Mouse (Mus musculus) stomach, postnatal 0 days (tissue): ENCODE results near the gene Thsd1. TPM values are rescaled to one million over a fixed set of nuclear protein-coding genes. Genes with fewer than 3 reads are reported as not detected.

Experiments used
- ATAC-seq: fragments of 200-750 bp; cut with Nextera tagmentation; 2 replicates; pipeline ENCODE4 v1.8.0; 2017; ENCODE audit not compliant: low FRiP score, low TSS enrichment
- DNase-seq: peaks from one replicate; pipeline ENCODE4 v3.0.0-alpha.2; 2016; ENCODE audit warnings: low spot score
- H3K27ac ChIP-seq: fragments of 300-500 bp; sonication (generic); replicated peaks from 2 replicates; pipeline ENCODE4 v1.5.1; 2014; ENCODE audit warnings: mild to moderate bottlenecking, control low read depth
- H3K27me3 ChIP-seq: fragments of 300-500 bp; sonication (generic); 2 replicates; pipeline ENCODE4 v1.6.1; 2014; ENCODE audit warnings: low read length; ENCODE audit not compliant: control insufficient read depth, insufficient read depth
- H3K36me3 ChIP-seq: fragments of 300-500 bp; sonication (generic); 2 replicates; pipeline ENCODE4 v1.6.1; 2014; ENCODE audit warnings: low read length, mixed read lengths; ENCODE audit not compliant: control insufficient read depth, insufficient read depth
- H3K4me1 ChIP-seq: fragments of 300-500 bp; sonication (generic); replicated peaks from 2 replicates; pipeline ENCODE4 v1.6.1; 2014; ENCODE audit warnings: antibody characterized with exemption; ENCODE audit not compliant: control insufficient read depth, insufficient read depth
- H3K4me2 ChIP-seq: fragments of 300-500 bp; sonication (generic); replicated peaks from 2 replicates; pipeline ENCODE4 v1.6.1; 2014; ENCODE audit warnings: low read depth, mild to moderate bottlenecking, control low read depth, moderate library complexity
- H3K4me3 ChIP-seq: fragments of 300-500 bp; sonication (generic); 2 replicates; pipeline ENCODE4 v1.5.1; 2014; ENCODE audit warnings: low read depth, low read length, control low read depth
- H3K9ac ChIP-seq: fragments of 300-500 bp; sonication (generic); 2 replicates; pipeline ENCODE4 v1.6.1; 2014; ENCODE audit warnings: mild to moderate bottlenecking, low read length, control low read depth, mixed read lengths
- H3K9me3 ChIP-seq: fragments of 300-500 bp; sonication (generic); 2 replicates; pipeline ENCODE4 v1.6.1; 2016; ENCODE audit warnings: low read length; ENCODE audit not compliant: control insufficient read depth
- CTCF ChIP-seq: IDR thresholded peaks from 2 replicates; pipeline ENCODE4 v1.5.1; 2016; ENCODE audit warnings: antibody characterized with exemption, low read depth, mild to moderate bottlenecking, moderate library complexity
- EP300 ChIP-seq: optimal IDR thresholded peaks from 2 replicates; pipeline ENCODE3; 2016; ENCODE audit warnings: antibody characterized with exemption
- WGBS: fragments of 180-500 bp; shearing (Covaris S2); extraction: QIAGEN DNeasy Blood & Tissue Kit; methylation state at CpG from one replicate; pipeline ENCODE4 v1.1.7; 2014; 5-methylcytosine and 5-hydroxymethylcytosine counted together
- polyA plus RNA-seq: library from polyadenylated mRNA; unstranded; fragments of >200 nt; fragmentation: Nextera tagmentation; extraction: Ambion mirVana; gene quantifications from 2 replicates; pipeline ENCODE4 v1.2.1, GENCODE M21; 2015

Gene Thsd1
- polyA plus RNA-seq, 1 experiment from 2014 or later, result 8.0 TPM

- no peaks in the 10 kb centered on the region for H3K4me1 ChIP-seq
- H3K27me3 ChIP-seq, result no peaks in the 10 kb centered on the region
- no peaks in the 10 kb centered on the region for H3K36me3 ChIP-seq
- DNase-seq, result no peak
- 81% methylated on average over 12 of the region's 12 CpGs for WGBS
- no peaks in the 10 kb centered on the region for H3K9me3 ChIP-seq
- H3K27ac ChIP-seq, result no peak overlapping the region
- TF ChIP-seq EP300 (no peak), CTCF (no peak)
- H3K4me3 ChIP-seq, result no peak overlapping the region
- no peak overlapping the region for H3K4me2 ChIP-seq
- ATAC-seq, result no peak
- no peak overlapping the region for H3K9ac ChIP-seq
These were observed 32.4 kb downstream of the Thsd1 start for GRCm38 (mm10) chr8:22259531-22259930.

- Histone ChIP-seq H3K4me1 (no peaks in the 10 kb centered on the region), H3K27me3 (no peaks in the 10 kb centered on the region), H3K4me2 (no peak overlapping the region), H3K9me3 (no peaks in the 10 kb centered on the region), H3K9ac (no peak overlapping the region), H3K27ac (no peak overlapping the region), H3K4me3 (no peak overlapping the region), H3K36me3 (no peaks in the 10 kb centered on the region)
- TF ChIP-seq EP300 (no peak), CTCF (no peak)
- DNase-seq, result no peak
- 18% methylated on average over 9 of the region's 9 CpGs for WGBS
- ATAC-seq, result peak; percentile 30
These were observed 33.1 kb downstream of the Thsd1 start for GRCm38 (mm10) chr8:22260091-22260722.

GRCm38 (mm10) chr8:22262267-22262666, 35.2 kb downstream of the Thsd1 start:
- Histone ChIP-seq H3K9ac (no peak overlapping the region), H3K27ac (no peak overlapping the region), H3K9me3 (no peaks in the 10 kb centered on the region), H3K4me3 (no peak overlapping the region), H3K4me2 (no peak overlapping the region), H3K36me3 (no peaks in the 10 kb centered on the region), H3K4me1 (no peaks in the 10 kb centered on the region), H3K27me3 (no peaks in the 10 kb centered on the region)
- WGBS, result 84% methylated on average over 3 of the region's 3 CpGs
- ATAC-seq, result no peak
- TF ChIP-seq CTCF (no peak), EP300 (no peak)
- no peak for DNase-seq

DNA sequence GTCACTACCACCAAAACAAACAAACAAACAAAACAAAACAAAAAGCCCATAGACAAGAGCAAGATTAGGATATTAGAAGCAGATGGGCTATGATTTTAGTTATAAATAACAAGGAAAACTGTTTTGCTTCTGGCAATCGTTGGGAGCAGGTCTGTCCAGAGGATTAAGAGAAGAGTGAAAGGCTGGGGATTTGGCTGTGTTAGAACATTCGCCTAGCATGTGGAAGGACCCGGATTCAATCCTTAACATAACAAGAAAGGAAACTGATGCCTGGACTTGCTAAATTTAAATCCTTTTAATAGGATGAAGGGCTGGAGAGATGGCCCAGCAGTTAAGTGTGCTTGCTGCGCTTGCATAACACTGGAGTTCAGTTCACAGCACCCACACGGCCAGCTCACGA, 37.2 kb downstream of the Thsd1 start:
- no peak overlapping the region for H3K4me3 ChIP-seq
- no peaks in the 10 kb centered on the region for H3K27me3 ChIP-seq
- WGBS, result 75% methylated on average over 6 of the region's 6 CpGs
- no peak for DNase-seq
- no peaks in the 10 kb centered on the region for H3K9me3 ChIP-seq
- no peaks in the 10 kb centered on the region for H3K36me3 ChIP-seq
- TF ChIP-seq EP300, result no peak
- no peak for TF ChIP-seq CTCF
- no peak overlapping the region for H3K9ac ChIP-seq
- no peak overlapping the region for H3K27ac ChIP-seq
- H3K4me2 ChIP-seq, result no peak overlapping the region
- no peak for ATAC-seq
- H3K4me1 ChIP-seq, result no peaks in the 10 kb centered on the region

GRCm38 (mm10) chr8:22264787-22265186, 37.7 kb downstream of the Thsd1 start:
- Histone ChIP-seq H3K9me3 (no peaks in the 10 kb centered on the region), H3K36me3 (no peaks in the 10 kb centered on the region), H3K27me3 (no peaks in the 10 kb centered on the region), H3K4me3 (no peak overlapping the region), H3K9ac (no peak overlapping the region), H3K4me1 (no peaks in the 10 kb centered on the region), H3K27ac (no peak overlapping the region), H3K4me2 (no peak overlapping the region)
- TF ChIP-seq CTCF (no peak), EP300 (no peak)
- DNase-seq (no peak), ATAC-seq (no peak)
- 68% methylated on average over 6 of the region's 6 CpGs for WGBS

DNA sequence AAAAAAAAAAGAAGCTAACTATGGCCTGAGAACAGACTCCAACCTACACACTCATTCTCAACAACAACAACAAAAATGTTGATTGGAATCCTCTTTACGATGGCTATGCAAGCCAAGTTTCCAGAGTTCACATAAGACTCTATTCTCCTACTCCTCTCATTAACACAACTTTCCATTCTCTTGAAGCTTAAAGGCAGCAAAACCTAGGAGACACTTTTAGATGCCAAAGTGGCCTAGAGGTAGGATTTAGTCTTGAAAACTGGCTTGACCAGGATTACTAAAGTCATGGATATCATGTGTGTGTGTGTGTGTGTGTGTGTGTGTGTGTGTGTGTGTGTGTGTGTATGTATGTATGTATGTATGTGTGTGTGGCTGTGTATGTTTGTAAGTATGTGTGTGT, 38.1 kb downstream of the Thsd1 start:
- Histone ChIP-seq H3K4me1 (no peaks in the 10 kb centered on the region), H3K36me3 (no peaks in the 10 kb centered on the region), H3K27ac (no peak overlapping the region), H3K27me3 (no peaks in the 10 kb centered on the region), H3K4me2 (no peak overlapping the region), H3K9me3 (no peaks in the 10 kb centered on the region), H3K9ac (no peak overlapping the region), H3K4me3 (no peak overlapping the region)
- 90% methylated on average over 1 of the region's 1 CpGs for WGBS
- no peak for ATAC-seq
- no peak for DNase-seq
- TF ChIP-seq CTCF, result no peak
